In the genomic region with DNA sequence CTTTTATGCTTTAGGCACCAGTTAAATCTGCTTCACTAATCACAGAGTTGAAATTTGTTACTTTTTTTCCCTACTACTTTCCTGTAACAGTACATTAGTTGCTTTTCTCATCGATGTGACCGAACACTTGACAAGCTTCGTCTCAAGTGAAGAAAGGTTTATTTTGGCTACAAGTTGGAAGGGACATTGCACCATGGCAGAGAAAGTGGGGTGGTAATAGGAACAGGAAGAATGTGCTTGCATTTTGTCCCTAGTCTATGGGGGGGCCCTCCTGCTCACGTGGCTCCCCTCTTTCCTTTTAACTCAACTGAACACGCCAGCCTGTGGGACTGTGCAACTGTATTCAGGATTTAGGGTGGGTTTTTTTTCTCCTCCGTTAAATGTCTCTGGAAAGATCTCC, we compare ENCODE assay signal across 16 mouse cellular contexts. TPM values are rescaled to one million over a fixed set of nuclear protein-coding genes. Genes with fewer than 3 reads are reported as not detected.
DNase-seq lines count a peak whose midpoint lies in the region; ATAC-seq and TF ChIP-seq lines count a peak whose summit lies in the region.
"Had no signal": no experiment of that assay in that cellular context is flagged by ENCODE, and none has a peak within 500 bp of the region (broad histone marks: within the 10 kb centered on the region; RNA-seq: fewer than 3 reads in every experiment).

No protein-coding gene starts in this region.

- 0 out of 2 replicates have a peak, but pooled peaks cover 3% of the 10 kb centered on the region for H3K36me3 ChIP-seq in heart, embryonic 10.5 days
- H3K36me3 ChIP-seq in lung, embryonic 16.5 days (ENCODE audit: control insufficient read depth, insufficient read depth, low read length), result no peaks in the 10 kb centered on the region
- H3K36me3 ChIP-seq in hindbrain, embryonic 14.5 days (replicated peaks; ENCODE audit: control insufficient read depth, insufficient read depth), result no peaks in the 10 kb centered on the region
- no peaks in the 10 kb centered on the region for H3K36me3 ChIP-seq in midbrain, embryonic 15.5 days (replicated peaks)
- no peaks in the 10 kb centered on the region for H3K36me3 ChIP-seq in intestine, postnatal 0 days (ENCODE audit: control insufficient read depth, insufficient read depth)

- H3K9ac ChIP-seq in lung, embryonic 16.5 days (ENCODE audit: low read length), result 0 out of 2 replicates have a peak overlapping the region, but pooled peaks have one; percentile 46
- no peak overlapping the region for H3K9ac ChIP-seq in hindbrain, embryonic 14.5 days
- no peak overlapping the region for H3K9ac ChIP-seq in midbrain, embryonic 15.5 days
- no peak overlapping the region for H3K9ac ChIP-seq in intestine, postnatal 0 days (ENCODE audit: low read depth, low read length)

- WGBS in heart, embryonic 10.5 days, result 54% methylated on average over 6 of the region's 6 CpGs
- 45% methylated on average over 6 of the region's 6 CpGs for WGBS in lung, embryonic 16.5 days
- whole genome bisulfite sequencing in hindbrain, embryonic 14.5 days, result 61% methylated on average over 6 of the region's 6 CpGs
- WGBS in midbrain, embryonic 15.5 days, result 49% methylated on average over 6 of the region's 6 CpGs
- WGBS in intestine, postnatal 0 days, result 64% methylated on average over 6 of the region's 6 CpGs

- H3K27me3 ChIP-seq in heart, embryonic 10.5 days (ENCODE audit: insufficient read depth, poor library complexity, severe bottlenecking), result no peaks in the 10 kb centered on the region
- no peaks in the 10 kb centered on the region for H3K27me3 ChIP-seq in lung, embryonic 16.5 days (ENCODE audit: control insufficient read depth, insufficient read depth, low read depth, low read length)
- no peaks in the 10 kb centered on the region for H3K27me3 ChIP-seq in hindbrain, embryonic 14.5 days (ENCODE audit: control insufficient read depth, insufficient read depth, low read length)
- H3K27me3 ChIP-seq in midbrain, embryonic 15.5 days (replicated peaks), result no peaks in the 10 kb centered on the region
- no peaks in the 10 kb centered on the region for H3K27me3 ChIP-seq in intestine, postnatal 0 days (replicated peaks; ENCODE audit: control insufficient read depth, insufficient read depth, low read length)

- DNase-seq in heart, embryonic 10.5 days (ENCODE audit: low spot score), result no peak
- DNase-seq in heart, postnatal 4 days, result no peak
- DNase-seq in lung, postnatal 10 days, result no peak
- no peak for DNase-seq in hindbrain, embryonic 14.5 days (ENCODE audit: low spot score)
- DNase-seq in testis, postnatal 14 days (ENCODE audit: low spot score), result no peak
- DNase-seq: adrenal gland, adult 8-10 months; cerebellum, adult 11 months; gastrocnemius, postnatal 25 days had no signal

- no peaks in the 10 kb centered on the region for H3K9me3 ChIP-seq in heart, embryonic 10.5 days
- no peaks in the 10 kb centered on the region for H3K9me3 ChIP-seq in lung, embryonic 16.5 days (ENCODE audit: control insufficient read depth, low read length)
- H3K9me3 ChIP-seq in hindbrain, embryonic 14.5 days (ENCODE audit: control insufficient read depth, low read length), result no peaks in the 10 kb centered on the region
- H3K9me3 ChIP-seq in midbrain, embryonic 15.5 days, result no peaks in the 10 kb centered on the region
- H3K9me3 ChIP-seq in intestine, postnatal 0 days (ENCODE audit: control insufficient read depth), result no peaks in the 10 kb centered on the region

- H3K4me2 ChIP-seq in lung, embryonic 16.5 days (ENCODE audit: low read depth, low read length), result peak overlapping the region; percentile 32; the same call in 1 of the 2 replicates
- H3K4me2 ChIP-seq in hindbrain, embryonic 14.5 days (replicated peaks), result peak overlapping the region; percentile 46
- H3K4me2 ChIP-seq in midbrain, embryonic 15.5 days, result 0 out of 2 replicates have a peak overlapping the region, but pooled peaks have one; percentile 50
- no peak overlapping the region for H3K4me2 ChIP-seq in intestine, postnatal 0 days (replicated peaks; ENCODE audit: low read depth)

- ATAC-seq in lung, embryonic 16.5 days (ENCODE audit: low read depth), result no peak
- no peak for ATAC-seq in hindbrain, embryonic 14.5 days (ENCODE audit: low FRiP score)
- no peak for ATAC-seq in midbrain, embryonic 15.5 days (replicated peaks)
- no peak for ATAC-seq in intestine, postnatal 0 days
- ATAC-seq: inflammation-experienced regulatory T-cells, adult 6 months had no signal

- no peak for TF ChIP-seq CTCF in intestine, postnatal 0 days (IDR thresholded peaks at IDR 0.05; ENCODE audit: low read depth)

- peaks cover 43% of the 10 kb centered on the region for H3K4me1 ChIP-seq in heart, embryonic 10.5 days
- peaks cover 23% of the 10 kb centered on the region for H3K4me1 ChIP-seq in lung, embryonic 16.5 days (replicated peaks; ENCODE audit: control insufficient read depth, insufficient read depth, low read length)
- peaks cover 25% of the 10 kb centered on the region; the same call in 1 of the 2 replicates for H3K4me1 ChIP-seq in hindbrain, embryonic 14.5 days (replicated peaks; ENCODE audit: control insufficient read depth, insufficient read depth, low read length)
- H3K4me1 ChIP-seq in midbrain, embryonic 15.5 days, result peaks cover 32% of the 10 kb centered on the region
- H3K4me1 ChIP-seq in intestine, postnatal 0 days (replicated peaks; ENCODE audit: control insufficient read depth, insufficient read depth, low read length), result 0 out of 2 replicates have a peak, but pooled peaks cover 3% of the 10 kb centered on the region

- no peak overlapping the region for H3K4me3 ChIP-seq in heart, embryonic 10.5 days
- H3K4me3 ChIP-seq in lung, embryonic 16.5 days (ENCODE audit: low read length), result no peak overlapping the region
- H3K4me3 ChIP-seq in hindbrain, embryonic 14.5 days (replicated peaks; ENCODE audit: low read length), result no peak overlapping the region
- no peak overlapping the region for H3K4me3 ChIP-seq in midbrain, embryonic 15.5 days
- no peak overlapping the region for H3K4me3 ChIP-seq in intestine, postnatal 0 days (ENCODE audit: low read depth, low read length)

- H3K27ac ChIP-seq in heart, embryonic 10.5 days, result peak overlapping the region; percentile 84
- 0 out of 2 replicates have a peak overlapping the region, but pooled peaks have one; percentile 12 for H3K27ac ChIP-seq in lung, embryonic 16.5 days (ENCODE audit: low read length)
- peak overlapping the region; percentile 45; the same call in 1 of the 2 replicates for H3K27ac ChIP-seq in hindbrain, embryonic 14.5 days
- H3K27ac ChIP-seq in midbrain, embryonic 15.5 days, result peak overlapping the region; percentile 88
- H3K27ac ChIP-seq in intestine, postnatal 0 days (ENCODE audit: low read depth, low read length), result no peak overlapping the region
- H3K27ac ChIP-seq: macrophage had no signal

RNA-seq across cellular contexts. Expression of gene Cpa2, which starts 11.2 kb away (rescaled TPM):
- 17.8 and 29.1 TPM in 2 replicates for polyA plus RNA-seq in heart, embryonic 10.5 days (2016; fragmentation: Nextera tagmentation; extraction: Ambion mirVana)
- 1 to 10 TPM; 1.2 to 1.4 TPM for total RNA-seq in heart, postnatal 4 days (2021)
- polyA plus RNA-seq in lung, embryonic 16.5 days (2015; fragmentation: Nextera tagmentation; extraction: Ambion mirVana), result 5.2 and 6.0 TPM in 2 replicates
- polyA plus RNA-seq in hindbrain, embryonic 14.5 days (2014; fragmentation: Nextera tagmentation; extraction: Ambion mirVana), result 7.1 and 8.4 TPM in 2 replicates
- polyA plus RNA-seq in midbrain, embryonic 15.5 days (2015; fragmentation: Nextera tagmentation; extraction: Ambion mirVana), result 6.7 and 8.4 TPM in 2 replicates
- polyA plus RNA-seq in intestine, postnatal 0 days (2015; fragmentation: Nextera tagmentation; extraction: Ambion mirVana), result 2.9 and 3.3 TPM in 2 replicates
- total RNA-seq: gastrocnemius, postnatal 25 days had no signal

RNA-seq across cellular contexts. Expression of gene Cpa4, which starts 15.5 kb away (rescaled TPM):
- polyA plus RNA-seq in heart, embryonic 10.5 days (2016; fragmentation: Nextera tagmentation; extraction: Ambion mirVana), result 1.2 and 1.7 TPM in 2 replicates
- under 1 TPM; 0.16 to 0.19 TPM for total RNA-seq in heart, postnatal 4 days (2021)
- 0.08 TPM in 2 replicates for polyA plus RNA-seq in lung, embryonic 16.5 days (2015; fragmentation: Nextera tagmentation; extraction: Ambion mirVana)
- 1.2 TPM in 2 replicates for polyA plus RNA-seq in hindbrain, embryonic 14.5 days (2014; fragmentation: Nextera tagmentation; extraction: Ambion mirVana)
- 1.0 and 1.5 TPM in 2 replicates for polyA plus RNA-seq in midbrain, embryonic 15.5 days (2015; fragmentation: Nextera tagmentation; extraction: Ambion mirVana)
- polyA plus RNA-seq in intestine, postnatal 0 days (2015; fragmentation: Nextera tagmentation; extraction: Ambion mirVana), result 0.04 and 0.07 TPM in 2 replicates
- total RNA-seq: gastrocnemius, postnatal 25 days; MEL had no signal
- polyA plus RNA-seq: inflammation-experienced regulatory T-cells, adult 6 months; macrophage; spleen, adult 2 months had no signal

RNA-seq across cellular contexts. Expression of gene Ssmem1, which starts 43.0 kb away (rescaled TPM):
- polyA plus RNA-seq in heart, embryonic 10.5 days (2016; fragmentation: Nextera tagmentation; extraction: Ambion mirVana), result 0.16 TPM in 1 of 2 replicates, not detected in the other
- under 1 TPM in 1 of 2 experiments, not detected in 1; 0.52 TPM for total RNA-seq in heart, postnatal 4 days (2021)
- 0.19 TPM in 1 of 2 replicates, not detected in the other for polyA plus RNA-seq in lung, embryonic 16.5 days (2015; fragmentation: Nextera tagmentation; extraction: Ambion mirVana)
- 0.19 TPM in 1 of 2 replicates, not detected in the other for polyA plus RNA-seq in hindbrain, embryonic 14.5 days (2014; fragmentation: Nextera tagmentation; extraction: Ambion mirVana)
- 0.21 TPM in 1 of 2 replicates, not detected in the other for polyA plus RNA-seq in midbrain, embryonic 15.5 days (2015; fragmentation: Nextera tagmentation; extraction: Ambion mirVana)
- polyA plus RNA-seq in intestine, postnatal 0 days (2015; fragmentation: Nextera tagmentation; extraction: Ambion mirVana), result not detected in 2 replicates
- polyA plus RNA-seq: inflammation-experienced regulatory T-cells, adult 6 months; macrophage; spleen, adult 2 months had no signal

RNA-seq across cellular contexts. Expression of gene Tmem209, which starts 43.0 kb away (rescaled TPM):
- polyA plus RNA-seq in heart, embryonic 10.5 days (2016; fragmentation: Nextera tagmentation; extraction: Ambion mirVana), result 38.2 and 41.1 TPM in 2 replicates
- total RNA-seq in heart, postnatal 4 days (2021), result 10 to 100 TPM; 18.0 to 20.2 TPM
- polyA plus RNA-seq in lung, embryonic 16.5 days (2015; fragmentation: Nextera tagmentation; extraction: Ambion mirVana), result 33.9 and 38.5 TPM in 2 replicates
- 32.9 and 33.2 TPM in 2 replicates for polyA plus RNA-seq in hindbrain, embryonic 14.5 days (2014; fragmentation: Nextera tagmentation; extraction: Ambion mirVana)
- polyA plus RNA-seq in midbrain, embryonic 15.5 days (2015; fragmentation: Nextera tagmentation; extraction: Ambion mirVana), result 31.3 and 31.6 TPM in 2 replicates
- polyA plus RNA-seq in intestine, postnatal 0 days (2015; fragmentation: Nextera tagmentation; extraction: Ambion mirVana), result 10.2 and 11.2 TPM in 2 replicates

RNA-seq across cellular contexts. Expression of gene Cpa5, which starts 58.2 kb away (rescaled TPM):
- polyA plus RNA-seq in heart, embryonic 10.5 days (2016; fragmentation: Nextera tagmentation; extraction: Ambion mirVana), result 0.97 and 2.1 TPM in 2 replicates
- total RNA-seq in heart, postnatal 4 days (2021), result under 1 TPM; 0.20 to 0.38 TPM
- polyA plus RNA-seq in lung, embryonic 16.5 days (2015; fragmentation: Nextera tagmentation; extraction: Ambion mirVana), result 0.33 TPM in 1 of 2 replicates, not detected in the other
- 0.16 and 0.17 TPM in 2 replicates for polyA plus RNA-seq in hindbrain, embryonic 14.5 days (2014; fragmentation: Nextera tagmentation; extraction: Ambion mirVana)
- not detected in 2 replicates for polyA plus RNA-seq in midbrain, embryonic 15.5 days (2015; fragmentation: Nextera tagmentation; extraction: Ambion mirVana)
- polyA plus RNA-seq in intestine, postnatal 0 days (2015; fragmentation: Nextera tagmentation; extraction: Ambion mirVana), result not detected in 2 replicates
- total RNA-seq: adrenal gland, adult 8-10 months; gastrocnemius, postnatal 25 days; left cerebral cortex, adult 18-20 months; MEL had no signal
- polyA plus RNA-seq: inflammation-experienced regulatory T-cells, adult 6 months; macrophage; spleen, adult 2 months had no signal
